Mouse (Mus musculus): ENCODE results near the gene Fastk.

Gene Fastk

GRCm38 (mm10) chr5:24453283-24453984 lies 8.3 kb upstream of the Fastk start:
- in situ Hi-C loops (cut with MboI, MseI): no loop called here

GRCm38 (mm10) chr5:24452691-24453233 lies 7.7 kb upstream of the Fastk start:
- in situ Hi-C loops (cut with MboI, MseI): no loop called here

- in situ Hi-C loops (cut with MboI, MseI): no loop called here
These were observed 7.1 kb upstream of the Fastk start, which contains the start of gene Agap3 for GRCm38 (mm10) chr5:24452030-24452690. Agap3 (plus strand) TSS chr5:24452177.

GRCm38 (mm10) chr5:24451264-24452029 lies 6.4 kb upstream of the Fastk start:
- in situ Hi-C loops (cut with MboI, MseI): no loop called here

GRCm38 (mm10) chr5:24447624-24448298 lies 2.7 kb upstream of the Fastk start, which contains the start of gene Tmub1:
Tmub1 (minus strand) TSS chr5:24447854.
- in situ Hi-C loops (cut with MboI, MseI): loop anchor here (5.0 kb wide), 1 partner anchor 600 kb away; no protein-coding TSS in a partner anchor

GRCm38 (mm10) chr5:24446630-24447029 lies 1.5 kb upstream of the Fastk start:
- in situ Hi-C loops (cut with MboI, MseI): loop anchor here (5.0 kb wide), 1 partner anchor 599 kb away; no protein-coding TSS in a partner anchor

GRCm38 (mm10) chr5:24445428-24446080 lies 467 bp upstream of the Fastk start:
- in situ Hi-C loops (cut with MboI, MseI): loop anchor here (5.0 kb wide), 1 partner anchor 598 kb away; no protein-coding TSS in a partner anchor

- in situ Hi-C loops (cut with MboI, MseI): no loop called here
These were observed 1.2 kb downstream of the Fastk start for GRCm38 (mm10) chr5:24443927-24444326.

GRCm38 (mm10) chr5:24443204-24443603 lies 1.9 kb downstream of the Fastk start:
- in situ Hi-C loops (cut with MboI, MseI): no loop called here

GRCm38 (mm10) chr5:24442029-24442428 lies 3.1 kb downstream of the Fastk start:
- in situ Hi-C loops (cut with MboI, MseI): no loop called here

GRCm38 (mm10) chr5:24441187-24441586 lies 3.9 kb downstream of the Fastk start:
- in situ Hi-C loops (cut with MboI, MseI): no loop called here

GRCm38 (mm10) chr5:24433993-24434392 lies 11.1 kb downstream of the Fastk start:
- in situ Hi-C loops (cut with MboI, MseI): no loop called here

GRCm38 (mm10) chr5:24428596-24428995 lies 16.5 kb downstream of the Fastk start:
- in situ Hi-C loops (cut with MboI, MseI): no loop called here

GRCm38 (mm10) chr5:24427981-24428402 lies 17.1 kb downstream of the Fastk start:
- in situ Hi-C loops (cut with MboI, MseI): no loop called here

GRCm38 (mm10) chr5:24427285-24427633 lies 17.8 kb downstream of the Fastk start:
- in situ Hi-C loops (cut with MboI, MseI): no loop called here

- in situ Hi-C loops (cut with MboI, MseI): no loop called here
These were observed 18.4 kb downstream of the Fastk start for GRCm38 (mm10) chr5:24426556-24427284.

- in situ Hi-C loops (cut with MboI, MseI): no loop called here
These were observed 19.1 kb downstream of the Fastk start for GRCm38 (mm10) chr5:24426037-24426432.

GRCm38 (mm10) chr5:24425421-24426036 lies 19.6 kb downstream of the Fastk start:
- in situ Hi-C loops (cut with MboI, MseI): no loop called here

- in situ Hi-C loops (cut with MboI, MseI): no loop called here
These were observed 20.2 kb downstream of the Fastk start for GRCm38 (mm10) chr5:24424861-24425411.

Data from T-helper 1 cell (primary cell).